Mouse (Mus musculus) thymus, adult 2 months (tissue): Measurements from ENCODE around the gene Cd2ap.

Experiments used
- CTCF ChIP-seq: fragments of 200-500 bp; IDR thresholded peaks from 2 replicates; pipeline ENCODE4 v1.5.1; 2012; ENCODE audit warnings: mild to moderate bottlenecking, control low read depth, low read length, moderate library complexity, borderline replicate concordance; ENCODE audit not compliant: control insufficient read depth, poor library complexity, insufficient read depth; ENCODE audit errors: extremely low read depth
- POLR2A ChIP-seq: fragments of 200-500 bp; IDR thresholded peaks from 2 replicates; pipeline ENCODE4 v1.6.1; 2012; ENCODE audit warnings: mild to moderate bottlenecking, low read length, control low read depth, moderate library complexity; ENCODE audit not compliant: control insufficient read depth, poor library complexity, insufficient read depth; ENCODE audit errors: extremely low read depth

DNA sequence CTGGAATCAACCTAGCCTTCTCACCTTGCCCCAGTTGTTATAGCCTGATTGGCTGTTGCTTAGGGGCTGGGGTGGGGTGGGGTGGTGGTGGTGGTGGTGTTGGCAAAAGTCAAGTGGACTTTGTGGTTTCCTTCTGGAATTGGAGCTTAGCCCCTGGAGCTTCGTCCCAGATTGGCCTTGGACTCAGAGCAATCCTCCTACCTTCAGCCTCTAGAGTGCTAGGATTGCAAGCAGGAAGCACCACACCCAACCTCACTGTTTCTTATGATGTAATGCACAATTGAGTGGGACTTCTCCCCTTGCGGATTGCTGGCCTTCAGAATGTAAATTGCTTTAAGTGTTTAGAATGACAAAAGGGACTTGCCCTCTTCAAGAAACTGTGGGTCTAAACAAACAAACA lies 24.3 kb upstream of the Cd2ap start:
- TF ChIP-seq CTCF: no peak
- no peak for TF ChIP-seq POLR2A
